Mouse (Mus musculus) heart, embryonic 16.5 days (tissue): ENCODE measurements around the gene Itih5. TPM values are rescaled to one million over a fixed set of nuclear protein-coding genes. Genes with fewer than 3 reads are reported as not detected.
A peak's percentile ranks its signal among the peaks of the same experiment; 100 is the strongest.

Source experiments
- ATAC-seq: fragments of 200-750 bp; cut with Nextera tagmentation; replicated peaks from 2 replicates; pipeline ENCODE4 v1.8.0; 2017; ENCODE audit warnings: moderate number of reproducible peaks; ENCODE audit not compliant: insufficient read depth, low FRiP score; ENCODE audit errors: extremely low read depth
- H3K27ac ChIP-seq: fragments of 300-500 bp; sonication (generic); 2 replicates; pipeline ENCODE4 v1.5.1; 2014; ENCODE audit warnings: mild to moderate bottlenecking, low read length, control low read depth, moderate library complexity
- H3K27me3 ChIP-seq: fragments of 300-500 bp; sonication (generic); 2 replicates; pipeline ENCODE4 v1.6.1; 2014; ENCODE audit warnings: low read length, mixed read lengths; ENCODE audit not compliant: control insufficient read depth, insufficient read depth
- H3K36me3 ChIP-seq: fragments of 300-500 bp; sonication (generic); 2 replicates; pipeline ENCODE4 v1.6.1; 2014; ENCODE audit not compliant: control insufficient read depth, insufficient read depth
- H3K4me1 ChIP-seq: fragments of 300-500 bp; sonication (generic); 2 replicates; pipeline ENCODE4 v1.6.1; 2014; ENCODE audit warnings: low read length, mixed read lengths; ENCODE audit not compliant: control insufficient read depth, insufficient read depth
- H3K4me2 ChIP-seq: fragments of 300-500 bp; sonication (generic); 2 replicates; pipeline ENCODE4 v1.6.1; 2014; ENCODE audit warnings: low read depth, mild to moderate bottlenecking, control low read depth, low read length
- H3K4me3 ChIP-seq: fragments of 300-500 bp; sonication (generic); 2 replicates; pipeline ENCODE4 v1.5.1; 2014; ENCODE audit warnings: mild to moderate bottlenecking, control low read depth, low read length
- H3K9ac ChIP-seq: fragments of 300-500 bp; sonication (generic); 2 replicates; pipeline ENCODE4 v1.6.1; 2014; ENCODE audit warnings: low read length, control low read depth
- H3K9me3 ChIP-seq: fragments of 300-500 bp; sonication (generic); replicated peaks from 2 replicates; pipeline ENCODE4 v1.6.1; 2016; ENCODE audit warnings: low read length; ENCODE audit not compliant: control insufficient read depth
- WGBS: fragments of 180-500 bp; shearing (Covaris S2); extraction: QIAGEN DNeasy Blood & Tissue Kit; methylation state at CpG from one replicate; pipeline ENCODE4 v1.1.7; 2014; 5-methylcytosine and 5-hydroxymethylcytosine counted together
- polyA plus RNA-seq: library from polyadenylated mRNA; unstranded; fragments of >200 nt; fragmentation: Nextera tagmentation; extraction: Ambion mirVana; gene quantifications from 2 replicates; pipeline ENCODE4 v1.2.1, GENCODE M21; 2015

The Itih5 gene
- polyA plus RNA-seq, 1 experiment from 2014 or later, result 10.3 TPM

- WGBS, result 83% methylated on average over 4 of the region's 4 CpGs
These were observed 22.1 kb upstream of the Itih5 start, which contains the start of gene Itih2 for GRCm38 (mm10) chr2:10131296-10131695. Itih2 (minus strand) TSS chr2:10131396.

DNA sequence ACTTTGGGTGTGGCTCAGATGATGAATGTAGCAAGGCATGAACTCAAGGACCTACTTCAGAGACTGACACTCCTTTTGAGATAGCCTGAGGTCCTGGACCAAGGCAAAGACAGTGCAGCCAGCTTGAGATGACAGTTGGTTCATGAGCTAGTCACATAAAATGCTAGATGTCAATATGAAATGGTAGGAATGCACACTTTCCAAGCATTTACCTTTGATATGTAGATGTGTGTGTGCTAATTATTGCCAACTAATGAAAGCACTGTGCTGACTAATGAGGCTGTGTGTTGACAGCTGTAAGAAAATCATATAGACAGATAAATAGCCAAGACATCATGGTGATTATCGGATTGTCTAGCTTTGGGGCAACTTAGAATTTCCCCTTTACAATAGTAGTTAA, 21.2 kb upstream of the Itih5 start:
- no peaks in the 10 kb centered on the region for H3K36me3 ChIP-seq
- 78% methylated on average over 1 of the region's 1 CpGs for WGBS
- ATAC-seq, result no peak

More at GRCm38 (mm10) chr2:10131296-10131695, 22.1 kb upstream of the Itih5 start, which contains the start of gene Itih2:
- H3K9me3 ChIP-seq, result no peaks in the 10 kb centered on the region
- no peaks in the 10 kb centered on the region for H3K36me3 ChIP-seq
- no peak within 1 kb of the TSS for H3K9ac ChIP-seq
- H3K27ac ChIP-seq, result no peak within 1 kb of the TSS
- H3K4me1 ChIP-seq, result no peaks in the 10 kb centered on the region
- H3K27me3 ChIP-seq, result no peaks in the 10 kb centered on the region
- no peak for ATAC-seq
- H3K4me2 ChIP-seq, result no peak within 1 kb of the TSS
- H3K4me3 ChIP-seq, result no peak within 1 kb of the TSS

GRCm38 (mm10) chr2:10133941-10134340, 19.4 kb upstream of the Itih5 start:
- H3K27me3 ChIP-seq, result no peaks in the 10 kb centered on the region
- no peak for ATAC-seq
- H3K36me3 ChIP-seq, result no peaks in the 10 kb centered on the region
- no peak overlapping the region for H3K4me2 ChIP-seq
- no peak overlapping the region for H3K27ac ChIP-seq
- H3K4me3 ChIP-seq, result no peak overlapping the region
- no peaks in the 10 kb centered on the region for H3K9me3 ChIP-seq
- 62% methylated on average over 6 of the region's 6 CpGs for WGBS
- H3K4me1 ChIP-seq, result no peaks in the 10 kb centered on the region
- no peak overlapping the region for H3K9ac ChIP-seq

More for the DNA sequence above, 21.2 kb upstream of the Itih5 start:
- Histone ChIP-seq H3K4me3 (no peak overlapping the region), H3K4me1 (no peaks in the 10 kb centered on the region), H3K27ac (no peak overlapping the region), H3K4me2 (no peak overlapping the region), H3K27me3 (no peaks in the 10 kb centered on the region), H3K9me3 (no peaks in the 10 kb centered on the region), H3K9ac (no peak overlapping the region)

DNA sequence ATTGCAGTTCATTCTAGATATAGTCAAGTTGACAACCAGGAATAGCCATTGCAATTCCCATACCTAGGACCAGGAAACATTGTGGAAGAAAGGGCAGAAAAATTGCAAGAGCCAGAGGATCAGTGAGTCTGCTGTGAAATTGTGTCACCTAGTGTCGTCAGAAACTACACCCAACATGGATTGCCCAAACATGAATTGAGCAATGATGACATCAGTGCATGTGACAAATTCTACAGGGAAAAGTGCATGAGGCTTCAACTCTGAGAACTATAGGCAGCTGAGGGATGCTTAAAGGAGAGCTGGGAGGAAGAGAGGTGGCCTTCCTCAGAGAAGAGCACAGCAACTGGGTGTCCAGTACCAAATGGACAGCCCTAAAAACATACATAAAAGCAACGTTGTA, 16.1 kb upstream of the Itih5 start:
- 80% methylated on average over 2 of the region's 2 CpGs for WGBS
- Histone ChIP-seq H3K9me3 (no peaks in the 10 kb centered on the region), H3K27me3 (no peaks in the 10 kb centered on the region), H3K27ac (no peak overlapping the region), H3K4me1 (no peaks in the 10 kb centered on the region), H3K36me3 (no peaks in the 10 kb centered on the region), H3K4me2 (no peak overlapping the region), H3K4me3 (no peak overlapping the region), H3K9ac (no peak overlapping the region)
- ATAC-seq, result no peak

- H3K27ac ChIP-seq, result no peak overlapping the region
- H3K9me3 ChIP-seq, result no peaks in the 10 kb centered on the region
- H3K9ac ChIP-seq, result no peak overlapping the region
- H3K4me2 ChIP-seq, result no peak overlapping the region
- H3K4me3 ChIP-seq, result no peak overlapping the region
- no peak for ATAC-seq
- no peaks in the 10 kb centered on the region for H3K4me1 ChIP-seq
- H3K27me3 ChIP-seq, result no peaks in the 10 kb centered on the region
- H3K36me3 ChIP-seq, result no peaks in the 10 kb centered on the region
- 67% methylated on average over 5 of the region's 5 CpGs for WGBS
These were observed 12.9 kb upstream of the Itih5 start for GRCm38 (mm10) chr2:10140456-10140855.

- H3K9ac ChIP-seq, result no peak overlapping the region
These were observed 10.6 kb upstream of the Itih5 start for GRCm38 (mm10) chr2:10142472-10143454.

DNA sequence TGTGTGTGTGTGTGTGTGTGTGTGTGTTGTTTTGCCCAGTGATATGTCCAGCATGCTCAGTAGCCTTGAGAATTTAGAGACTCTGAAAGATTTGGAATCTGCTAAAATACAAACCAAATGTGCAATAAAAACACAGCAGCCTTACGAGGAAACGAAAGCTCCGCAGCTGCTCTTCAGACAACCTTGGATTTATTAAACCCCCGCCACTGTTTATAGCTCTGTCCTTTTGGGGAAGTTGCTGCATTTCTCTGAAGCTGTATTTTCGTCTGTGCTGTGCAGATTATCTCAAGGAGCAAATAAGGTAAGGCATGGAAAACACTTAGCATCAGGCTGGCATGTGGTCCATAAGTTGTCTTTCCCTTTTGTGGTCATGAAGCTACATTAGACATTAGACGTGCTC, 7.9 kb upstream of the Itih5 start:
- no peak overlapping the region for H3K27ac ChIP-seq
- no peaks in the 10 kb centered on the region for H3K36me3 ChIP-seq
- H3K4me2 ChIP-seq, result no peak overlapping the region
- no peak for ATAC-seq
- 69% methylated on average over 6 of the region's 6 CpGs for WGBS
- no peak overlapping the region for H3K9ac ChIP-seq
- no peaks in the 10 kb centered on the region for H3K4me1 ChIP-seq
- no peak overlapping the region for H3K4me3 ChIP-seq
- no peaks in the 10 kb centered on the region for H3K9me3 ChIP-seq
- no peaks in the 10 kb centered on the region for H3K27me3 ChIP-seq

More at GRCm38 (mm10) chr2:10142472-10143454, 10.6 kb upstream of the Itih5 start:
- H3K27ac ChIP-seq, result no peak overlapping the region
- WGBS, result 30% methylated on average over 8 of the region's 8 CpGs
- H3K9me3 ChIP-seq, result no peaks in the 10 kb centered on the region
- no peak overlapping the region for H3K4me2 ChIP-seq
- H3K27me3 ChIP-seq, result no peaks in the 10 kb centered on the region
- ATAC-seq, result peak; percentile 69
- H3K36me3 ChIP-seq, result no peaks in the 10 kb centered on the region
- H3K4me1 ChIP-seq, result no peaks in the 10 kb centered on the region
- no peak overlapping the region for H3K4me3 ChIP-seq

DNA sequence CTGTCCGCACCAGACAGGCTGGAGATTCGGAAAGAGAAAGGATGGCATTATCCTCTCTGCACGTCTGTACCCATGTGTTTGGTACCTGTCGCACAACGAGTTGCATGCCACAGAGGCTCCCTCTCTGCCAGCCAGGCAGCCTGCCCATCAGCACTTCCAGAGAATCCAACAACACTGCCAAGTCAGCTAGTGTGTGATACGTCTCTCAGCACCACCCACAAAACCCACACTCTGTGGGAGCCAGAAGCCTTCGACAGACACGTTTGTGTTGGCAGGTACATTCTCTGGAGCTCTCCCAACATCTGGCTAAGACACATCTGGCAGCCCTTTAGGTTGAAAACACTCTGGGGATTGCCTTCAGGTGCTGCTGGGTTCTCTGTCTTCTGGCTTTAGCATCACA, 6.2 kb upstream of the Itih5 start:
- Histone ChIP-seq H3K9ac (no peak overlapping the region), H3K4me1 (no peaks in the 10 kb centered on the region), H3K27me3 (no peaks in the 10 kb centered on the region), H3K4me3 (no peak overlapping the region), H3K27ac (no peak overlapping the region), H3K36me3 (no peaks in the 10 kb centered on the region), H3K9me3 (no peaks in the 10 kb centered on the region), H3K4me2 (no peak overlapping the region)
- 47% methylated on average over 8 of the region's 8 CpGs for WGBS
- ATAC-seq, result no peak

- Histone ChIP-seq H3K27ac (no peak overlapping the region), H3K4me3 (no peak overlapping the region), H3K36me3 (no peaks in the 10 kb centered on the region), H3K9ac (no peak overlapping the region), H3K4me2 (no peak overlapping the region), H3K9me3 (no peaks in the 10 kb centered on the region), H3K27me3 (no peaks in the 10 kb centered on the region), H3K4me1 (peaks cover 9% of the 10 kb centered on the region)
- WGBS, result 76% methylated on average over 5 of the region's 5 CpGs
- no peak for ATAC-seq
These were observed 781 bp upstream of the Itih5 start for GRCm38 (mm10) chr2:10152590-10152989.
